Mouse (Mus musculus) heart, postnatal 10 days (tissue): ENCODE measurements around the gene Lemd1. TPM values are rescaled to one million over a fixed set of nuclear protein-coding genes. Genes with fewer than 3 reads are reported as not detected.

Experiments used
- microRNA-seq, 2 experiments: library from miRNA; unstranded; fragments of <30 nt; microRNA quantifications; one replicate each; pipeline ENCODE4 v1.2.0; 2022
- total RNA-seq, 2 experiments: library from RNA; stranded (reverse); gene quantifications; 2 replicates each; pipeline ENCODE4 v1.2.3; 2021

Gene Lemd1
- total RNA-seq, 2 experiments from 2014 or later: not detected

Small RNA genes within 50 kb of the gene (microRNA-seq; reads per million reads assigned to microRNA genes)
- 0.35 to 0.47 reads per million in 2 experiments for gene Mir135b

Other genes with a start within 250 kb of the Lemd1 start
- gene Slc45a3, start 228.5 kb upstream of the Lemd1 start, total RNA-seq: 1 to 10 TPM; 3.0 to 5.3 TPM
- gene Elk4, start 183.8 kb upstream of the Lemd1 start, total RNA-seq: 100 to 1,000 TPM; 133 to 138 TPM
- 1 to 10 TPM; 1.7 TPM for gene Mfsd4a, start 123.4 kb upstream of the Lemd1 start, total RNA-seq
- 10 to 100 TPM in 1 of 2 experiments, 1 to 10 TPM in 1; 7.6 to 10.4 TPM for gene Cdk18, start 51.7 kb upstream of the Lemd1 start, total RNA-seq
- not detected for gene AC124108.1, start within 50 bp of the Lemd1 start, total RNA-seq
- gene Gm10188, start 38.3 kb downstream of the Lemd1 start, total RNA-seq: not detected
- gene Klhdc8a, start 107.2 kb downstream of the Lemd1 start, total RNA-seq: 10 to 100 TPM; 17.7 to 27.5 TPM
- 1 to 10 TPM; 3.5 to 4.7 TPM for gene Nuak2, start 124.7 kb downstream of the Lemd1 start, total RNA-seq
- gene Tmcc2, start 199.8 kb downstream of the Lemd1 start, total RNA-seq: 10 to 100 TPM; 14.7 to 16.4 TPM
- 10 to 100 TPM; 19.7 to 24.7 TPM for gene Dstyk, start 226.1 kb downstream of the Lemd1 start, total RNA-seq